Mouse (Mus musculus) embryo, embryonic 10.5 days (tissue): ENCODE data around the gene Chp1.
"Not testable (repeated sequence)": the region's sequence is repeated elsewhere in the genome, so short reads cannot be mapped to it uniquely, and the experiment has no call there.

Experiments used
- DNase-seq: peaks from one replicate; pipeline ENCODE4 v3.0.0-alpha.2; 2015; ENCODE audit warnings: low spot score

Gene Chp1

DNA sequence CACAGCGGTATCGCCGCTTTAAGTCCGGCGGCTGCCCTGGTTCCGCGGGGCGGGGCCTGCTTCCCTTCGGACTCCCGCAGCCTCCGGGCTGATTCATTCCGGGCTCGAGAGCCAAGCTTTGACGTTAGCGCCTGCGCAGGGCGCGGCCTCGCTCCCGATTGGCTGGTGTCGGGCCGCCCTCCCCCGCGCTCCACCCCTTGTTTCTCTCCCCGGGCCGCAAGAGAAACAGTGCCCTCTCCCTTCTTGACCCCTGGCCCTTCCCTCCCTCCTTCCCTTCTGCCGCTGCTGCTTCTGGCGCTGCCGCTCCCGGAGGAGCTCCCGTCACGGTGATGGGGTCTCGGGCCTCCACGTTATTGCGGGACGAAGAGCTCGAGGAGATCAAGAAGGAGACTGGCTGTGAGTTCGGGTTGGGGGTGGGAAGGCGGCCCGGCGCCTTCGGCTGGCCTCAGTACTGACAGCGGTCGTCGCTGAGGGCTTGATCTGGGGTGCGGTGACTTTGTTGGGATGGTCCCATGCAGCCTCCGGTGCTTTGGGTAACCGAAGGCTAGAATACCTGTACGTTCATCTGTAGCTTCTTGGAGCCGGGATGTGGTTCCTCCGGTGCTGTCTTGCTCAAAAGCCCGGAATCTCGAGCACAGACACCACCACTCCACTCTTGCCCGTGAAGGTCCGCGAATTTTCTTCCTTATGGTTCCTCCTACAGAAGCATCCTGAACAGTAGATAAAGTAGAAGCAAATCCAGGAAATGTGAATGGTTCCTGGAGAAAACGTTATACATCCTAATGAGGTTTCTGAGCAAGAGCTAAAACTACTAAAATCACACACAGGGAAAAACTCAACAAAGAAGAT lies at the start of gene Chp1, which contains the start of gene Exd1:
TSS of gene Chp1 (plus strand) at position 176 of the 849 bp plus-strand sequence.
TSS of gene Exd1 (minus strand) at position 106 of the 849 bp plus-strand sequence.
- DNase-seq, result peak; percentile 99

DNA sequence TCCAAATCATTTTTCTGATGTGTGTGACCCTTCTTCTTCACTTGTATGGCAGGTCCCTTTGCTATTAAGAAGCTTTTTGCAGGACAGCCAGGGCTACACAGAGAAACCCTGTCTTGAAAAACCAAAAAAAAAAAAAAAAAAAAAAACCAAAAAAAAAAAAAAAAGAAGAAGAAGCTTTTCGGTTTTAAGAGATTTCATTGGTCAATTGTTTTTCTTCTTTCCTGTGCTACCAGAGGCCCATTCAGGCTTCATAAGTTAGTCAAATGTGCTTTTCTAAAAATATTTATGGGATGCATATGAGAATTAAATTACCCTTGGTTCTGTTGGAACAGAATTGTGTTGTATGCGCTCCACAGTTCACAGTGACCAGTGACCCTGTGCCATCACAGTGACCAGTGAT lies 48.6 kb upstream of the Chp1 start:
- no peak for DNase-seq

DNA sequence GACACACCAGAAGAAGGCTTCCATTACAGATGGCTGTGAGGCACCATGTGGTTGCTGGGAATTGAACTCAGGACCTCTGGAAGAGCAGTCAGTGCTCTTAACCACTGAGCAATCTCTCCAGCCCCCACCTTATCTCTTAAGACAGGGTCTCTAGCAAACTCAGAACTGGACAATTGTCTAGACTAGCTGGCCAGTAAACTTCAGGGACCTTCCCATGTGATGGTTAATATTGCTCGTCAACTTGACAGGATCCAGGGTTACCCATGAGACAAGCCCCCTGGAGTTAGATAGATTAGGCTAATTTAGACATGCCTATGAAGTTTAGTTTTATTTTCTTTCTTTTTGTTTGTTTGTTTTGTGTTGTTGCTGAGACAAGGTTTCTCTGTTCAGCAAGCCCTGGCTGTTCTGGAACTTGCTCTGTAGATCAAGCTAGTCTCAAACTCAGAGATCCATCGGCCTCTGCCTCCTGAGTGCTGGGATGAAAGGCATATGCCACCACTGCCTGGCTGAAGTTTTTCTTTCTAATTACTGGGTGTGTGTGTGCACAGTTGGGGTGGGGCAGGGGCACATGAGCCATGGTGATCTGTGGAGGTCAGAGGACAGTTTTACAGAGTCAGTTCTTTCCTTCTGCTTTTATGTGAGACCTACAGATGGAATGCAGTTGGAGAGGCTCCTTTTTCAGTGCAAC lies 46.4 kb upstream of the Chp1 start:
- no peak for DNase-seq

DNA sequence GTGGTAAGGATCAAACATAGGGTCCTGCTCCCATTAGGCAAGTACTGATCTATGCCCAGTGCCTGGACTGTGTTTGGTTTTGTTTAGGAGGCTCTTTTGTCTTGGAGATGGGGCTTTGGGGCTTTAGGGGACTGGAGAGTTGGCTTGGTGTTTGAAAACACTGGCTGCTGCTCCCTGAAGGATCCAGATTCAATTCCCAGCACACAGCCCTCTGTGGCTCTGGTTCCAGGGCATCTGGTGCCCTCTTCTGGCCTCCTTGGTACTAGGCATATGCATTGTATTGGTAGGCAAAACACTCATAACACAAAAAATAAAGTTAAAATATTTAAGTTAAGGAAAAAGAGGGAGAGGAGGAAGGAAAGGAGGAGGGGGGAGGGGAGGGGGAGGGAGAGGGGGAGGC lies 40.4 kb upstream of the Chp1 start:
- DNase-seq, result no peak

DNA sequence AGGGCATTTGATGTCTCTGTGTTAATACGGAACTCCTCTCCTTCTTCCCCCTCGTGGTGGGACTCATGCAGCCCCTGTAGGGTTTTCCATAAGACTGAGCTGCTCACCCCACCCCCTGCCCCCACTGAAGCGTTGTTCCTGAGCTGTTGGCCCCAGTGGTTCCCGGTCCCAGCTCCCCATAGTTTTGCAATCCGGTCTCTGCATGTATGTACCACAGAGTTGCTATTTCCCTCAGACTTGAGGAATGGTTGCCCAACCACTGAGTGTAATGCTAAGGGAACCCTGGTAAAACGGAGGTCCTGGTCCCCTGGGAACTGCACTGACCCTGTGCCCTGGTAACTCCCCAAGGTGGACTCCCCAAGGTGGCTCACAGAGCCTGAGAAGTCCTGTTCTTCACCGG lies 39.0 kb upstream of the Chp1 start:
- not testable (repeated sequence) for DNase-seq

DNA sequence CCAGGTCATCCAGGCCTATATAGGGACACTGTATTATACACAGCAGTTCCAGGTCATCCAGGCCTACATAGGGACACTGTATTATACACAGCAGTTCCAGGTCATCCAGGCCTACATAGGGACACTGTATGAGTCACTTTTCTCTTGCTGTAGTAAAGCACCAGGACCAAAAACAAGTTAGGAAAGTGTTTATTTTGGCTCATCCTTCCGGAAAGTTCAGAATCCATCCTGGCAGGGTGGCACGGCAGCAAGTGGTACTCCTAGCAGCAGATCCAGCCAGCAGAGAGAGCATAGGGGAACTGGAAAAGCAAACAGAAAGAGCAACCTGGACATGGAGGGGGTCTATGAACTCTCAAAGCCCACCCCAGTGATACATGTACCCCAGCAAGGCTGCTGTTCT lies 36.6 kb upstream of the Chp1 start:
- no peak for DNase-seq

DNA sequence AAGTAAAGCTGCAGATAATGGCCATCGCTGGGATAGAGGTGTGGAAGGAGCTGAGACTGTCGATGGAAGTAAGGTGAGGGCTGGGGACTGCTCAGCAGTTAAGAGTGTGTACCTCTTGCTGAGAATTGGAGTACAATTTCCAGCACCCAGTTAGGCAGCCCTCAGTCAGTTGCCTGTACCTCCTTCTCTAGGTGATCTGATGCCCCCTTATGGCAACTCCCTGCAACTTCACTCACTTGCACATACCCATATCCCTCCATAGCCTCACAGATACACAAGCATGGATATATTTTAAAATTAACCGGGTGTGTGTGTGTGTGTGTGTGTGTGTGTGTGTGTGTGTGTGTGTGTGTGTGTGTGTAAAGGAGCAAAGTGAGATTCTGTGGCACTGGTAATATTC lies 35.2 kb upstream of the Chp1 start:
- DNase-seq, result peak; percentile 8

DNA sequence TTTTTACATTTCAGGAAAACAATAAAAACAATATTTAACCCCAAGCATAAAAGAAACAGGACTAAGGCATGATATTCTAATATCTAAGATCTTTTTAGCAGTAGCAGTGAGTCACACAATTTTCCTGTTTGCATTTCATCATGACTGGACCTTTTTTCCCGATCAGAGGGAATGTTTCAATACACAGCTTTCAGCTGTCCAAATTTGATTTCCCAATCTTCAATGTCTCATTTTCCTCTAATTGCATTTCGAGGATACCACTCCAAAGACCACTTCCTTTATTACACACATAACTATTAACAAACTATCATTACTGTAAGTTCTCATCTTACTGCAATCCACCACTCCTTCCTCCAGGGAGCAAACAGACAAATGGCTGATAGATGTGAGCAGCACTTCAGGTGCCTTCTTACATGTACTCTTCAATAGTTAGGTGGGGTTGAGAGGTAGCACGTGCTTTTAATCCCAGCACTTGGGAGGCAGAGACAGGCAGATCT lies 33.4 kb upstream of the Chp1 start:
- DNase-seq, result no peak

DNA sequence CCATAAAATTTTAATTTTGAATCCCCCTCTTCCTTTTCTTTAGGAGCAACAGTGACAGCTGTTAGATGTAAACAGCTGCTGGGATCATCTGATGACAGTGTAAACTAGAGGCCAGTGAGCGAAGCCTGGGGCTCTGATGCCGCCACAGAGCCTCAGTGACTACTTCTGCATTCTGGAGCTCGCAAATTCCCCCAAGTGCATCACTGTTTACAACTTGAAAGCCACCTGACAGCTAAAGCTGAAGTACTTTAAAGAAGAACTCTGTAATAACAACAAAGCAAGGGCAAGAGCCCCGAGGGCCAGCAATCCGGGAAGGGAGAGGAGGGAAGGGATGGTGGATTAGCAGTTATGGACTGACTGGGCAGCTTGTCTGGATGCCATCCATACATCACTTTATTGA lies 30.7 kb upstream of the Chp1 start:
- DNase-seq, result no peak

DNA sequence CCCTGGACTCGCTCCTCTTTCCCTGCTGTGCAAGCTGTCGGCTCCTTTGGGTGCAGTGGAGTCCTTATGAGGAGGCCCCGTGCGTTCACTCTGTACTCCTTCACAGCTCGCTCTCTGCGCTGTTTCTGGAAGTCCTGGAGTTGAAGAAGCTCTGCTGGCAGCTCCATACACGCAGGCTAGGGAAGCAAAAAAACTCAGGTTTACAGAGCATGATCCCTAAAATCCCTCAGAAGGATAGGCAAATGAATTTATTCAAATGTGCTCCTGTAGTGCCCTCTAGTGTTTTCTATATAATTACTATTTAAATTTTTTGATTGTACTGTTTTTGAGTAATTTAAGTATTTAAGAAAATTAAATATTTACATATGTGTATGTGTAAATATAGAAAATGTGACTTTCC lies 26.9 kb upstream of the Chp1 start:
- no peak for DNase-seq

DNA sequence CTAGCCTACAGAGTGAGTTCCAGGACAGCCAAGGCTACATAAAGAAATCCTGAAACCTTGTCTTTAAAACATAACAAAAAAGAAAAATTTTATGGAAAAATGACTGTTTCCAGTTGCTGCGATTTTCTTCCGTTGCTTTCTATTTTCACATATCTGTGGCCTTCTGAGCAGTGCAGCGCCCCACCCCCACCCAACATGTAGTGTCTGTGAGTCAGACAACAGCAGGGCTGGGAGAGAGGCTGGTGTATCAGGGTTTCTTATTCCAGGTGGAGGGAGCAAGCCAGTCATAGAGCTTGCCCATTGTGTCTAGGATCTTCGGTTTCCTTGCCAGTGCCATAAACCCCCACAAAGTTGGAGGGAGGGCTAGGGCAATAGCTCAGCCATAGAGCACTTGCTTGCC lies 23.7 kb upstream of the Chp1 start:
- DNase-seq, result no peak

DNA sequence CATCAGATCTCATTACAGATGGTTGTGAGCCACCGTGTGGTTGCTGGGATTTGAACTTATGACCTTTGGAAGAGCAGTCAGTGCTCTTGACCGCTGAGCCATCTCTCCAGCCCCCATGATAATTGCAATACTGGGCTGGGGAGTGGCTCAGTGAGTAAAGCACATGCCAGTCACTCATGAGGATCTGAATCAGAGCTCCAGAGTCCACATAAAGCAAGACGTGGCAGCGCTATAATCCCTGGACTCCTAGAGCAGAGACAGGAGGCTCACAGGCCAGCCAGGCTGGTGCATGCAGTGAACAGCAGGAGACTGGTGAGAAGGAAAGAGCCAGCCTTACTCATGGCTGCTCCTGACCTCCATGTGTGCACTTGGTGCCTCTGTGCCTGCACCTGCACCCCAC lies 22.1 kb upstream of the Chp1 start:
- no peak for DNase-seq

DNA sequence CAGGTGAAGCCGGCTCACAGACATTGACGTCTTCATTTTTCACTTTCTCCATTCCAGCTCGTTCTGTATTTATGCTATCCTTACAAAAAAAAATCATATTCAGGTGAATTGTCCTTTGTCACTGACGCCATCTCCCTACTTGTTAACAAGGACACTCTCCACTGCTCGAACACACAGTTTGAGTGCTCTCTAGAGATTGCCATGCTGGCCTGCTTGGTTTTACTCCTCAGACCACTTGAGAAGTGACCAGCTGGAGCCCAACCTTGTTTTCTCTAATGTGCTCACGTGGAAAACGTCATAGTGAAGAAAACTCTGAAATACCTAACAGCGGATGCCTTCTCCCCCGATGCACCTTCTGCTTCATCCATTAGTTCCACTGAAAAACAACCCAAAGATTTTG lies 8.7 kb upstream of the Chp1 start:
- no peak for DNase-seq

DNA sequence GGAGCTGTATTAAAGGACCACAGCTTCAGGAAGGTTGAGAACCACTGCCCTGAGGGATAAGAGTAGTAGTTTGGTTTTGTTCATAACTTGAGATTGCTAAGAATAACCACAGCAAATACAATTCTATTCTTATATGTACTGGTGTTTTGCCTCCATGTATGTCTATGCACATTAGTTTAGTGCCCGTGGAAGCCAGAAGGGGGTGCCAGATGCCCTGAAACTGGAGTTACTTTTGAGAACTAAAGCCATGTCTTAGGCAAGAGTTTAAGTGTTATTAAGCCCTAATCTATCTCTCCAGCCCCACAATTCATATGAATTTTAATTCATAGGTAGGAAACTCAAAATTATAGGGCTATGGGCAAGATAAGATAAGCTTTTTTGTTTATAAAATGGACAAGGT lies 5.4 kb upstream of the Chp1 start:
- DNase-seq, result peak; percentile 77

DNA sequence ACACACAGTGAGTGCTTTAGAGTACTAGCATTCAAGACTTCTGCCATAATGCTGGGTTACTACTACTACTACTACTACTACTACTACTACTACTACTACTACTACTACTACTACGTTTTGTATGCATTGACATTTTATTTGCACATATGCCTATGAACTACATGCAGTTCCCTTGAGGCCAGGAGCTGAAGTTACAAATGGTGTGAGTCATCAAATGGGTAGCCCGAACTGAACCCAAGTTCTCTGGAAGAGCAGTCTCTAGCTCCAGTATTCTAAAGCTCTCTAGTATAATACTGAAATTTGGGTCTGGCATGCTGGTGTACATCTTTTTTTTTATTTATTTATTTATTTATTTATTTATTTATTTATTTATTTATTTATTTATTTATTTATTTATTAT lies 3.8 kb upstream of the Chp1 start:
- no peak for DNase-seq

DNA sequence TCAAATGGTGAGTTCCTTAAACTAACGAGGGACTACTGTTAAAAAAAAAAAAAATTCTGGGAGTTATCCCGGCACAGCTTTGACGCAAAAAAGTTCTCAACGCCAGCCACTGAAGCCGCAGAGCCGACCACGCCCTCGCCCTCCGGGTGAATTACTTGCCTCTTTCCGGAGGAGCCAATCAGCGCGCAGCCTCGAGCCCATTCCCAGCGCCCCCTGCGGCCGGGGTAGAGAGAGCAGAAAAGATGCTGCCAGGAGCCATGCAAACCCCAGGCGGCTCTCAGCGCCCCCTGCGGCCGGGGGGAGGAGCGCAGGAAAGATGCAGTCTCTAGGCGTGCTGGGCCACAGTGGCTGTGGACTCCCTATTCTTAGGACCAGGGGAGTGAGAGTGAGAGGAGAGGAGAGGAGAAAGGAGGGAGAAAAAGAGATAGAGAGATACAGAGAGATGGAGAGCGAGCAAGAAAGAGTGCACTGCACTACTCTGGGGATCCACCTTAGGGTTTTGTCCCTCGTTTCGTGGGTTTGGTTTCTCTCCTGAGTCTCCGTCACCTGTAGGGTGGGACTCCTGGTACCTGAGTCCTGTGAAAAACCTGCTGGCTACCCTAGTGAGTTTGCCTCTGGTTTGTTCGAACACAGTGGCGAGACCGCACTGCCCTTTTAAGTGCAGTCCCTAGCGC lies 512 bp upstream of the Chp1 start:
- peak; percentile 90 for DNase-seq

DNA sequence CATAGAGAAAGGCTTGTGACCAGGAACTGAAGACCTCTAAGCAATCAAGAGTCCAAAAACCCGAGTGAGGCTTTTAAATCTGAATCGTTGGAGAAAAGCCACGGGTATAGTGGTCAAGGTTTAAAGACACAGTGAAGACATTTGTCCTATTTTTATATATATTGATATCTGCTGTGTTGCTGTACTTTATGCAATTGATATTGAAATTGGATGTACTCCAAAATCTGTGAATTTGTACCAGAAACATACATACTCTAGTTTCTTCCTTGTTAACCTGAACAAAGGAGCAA lies 819 bp downstream of the Chp1 start:
- no peak for DNase-seq

DNA sequence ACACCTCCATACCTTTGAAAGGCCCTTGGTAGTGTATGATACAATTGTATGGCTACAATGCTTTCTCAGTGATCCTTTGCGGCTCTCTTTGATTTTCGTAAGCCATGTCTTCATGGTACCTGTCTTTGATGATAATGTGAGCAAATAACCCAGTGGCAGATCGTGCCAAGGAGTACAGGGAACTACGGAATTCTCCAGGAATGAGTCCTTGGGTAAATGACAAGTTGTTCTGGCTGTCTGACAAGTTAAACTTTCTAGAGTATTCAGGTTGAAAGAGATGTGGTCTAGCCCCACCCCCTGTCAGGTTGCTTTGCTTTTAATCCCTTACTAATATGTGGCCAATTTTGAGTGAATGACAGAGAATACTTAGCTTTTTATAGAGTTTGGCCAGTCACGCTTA lies 1.2 kb downstream of the Chp1 start:
- no peak for DNase-seq

DNA sequence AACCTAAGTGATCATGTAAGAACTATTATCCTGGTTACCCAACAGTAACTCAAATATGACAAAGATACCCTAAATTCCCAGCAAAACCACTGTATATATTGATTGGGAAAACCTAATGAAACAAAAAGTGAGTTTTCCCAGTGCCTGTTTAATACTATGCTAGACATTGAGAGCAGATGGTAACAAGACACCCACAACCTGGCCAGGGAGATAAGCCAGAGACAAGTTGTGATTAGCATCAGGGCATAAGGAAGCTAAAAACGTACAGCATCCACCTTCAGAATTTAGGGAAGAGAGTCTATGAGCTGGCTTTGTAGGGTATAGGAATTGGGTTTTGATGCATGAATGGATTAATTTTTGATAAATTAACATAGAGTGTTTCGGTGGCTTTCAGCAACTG lies 2.2 kb downstream of the Chp1 start:
- DNase-seq, result peak; percentile 5

DNA sequence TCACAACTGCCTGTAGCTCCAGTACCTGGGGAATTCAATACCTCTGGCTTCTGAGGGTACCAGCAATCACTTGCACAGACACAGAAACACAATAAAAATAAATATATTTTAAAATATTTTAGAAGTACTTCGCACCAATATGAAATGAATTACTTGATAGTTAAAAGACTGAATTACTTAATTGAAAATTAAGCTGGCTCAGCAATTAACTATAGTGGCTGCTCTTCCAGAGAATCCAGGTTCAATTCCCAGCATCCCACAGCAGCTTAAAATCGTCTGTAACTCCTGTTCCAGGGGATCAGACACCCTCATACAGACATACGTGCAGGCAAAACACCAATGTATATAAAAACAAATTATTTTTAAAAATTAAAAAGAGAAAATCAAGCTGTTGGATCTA lies 10.5 kb downstream of the Chp1 start:
- DNase-seq, result no peak

DNA sequence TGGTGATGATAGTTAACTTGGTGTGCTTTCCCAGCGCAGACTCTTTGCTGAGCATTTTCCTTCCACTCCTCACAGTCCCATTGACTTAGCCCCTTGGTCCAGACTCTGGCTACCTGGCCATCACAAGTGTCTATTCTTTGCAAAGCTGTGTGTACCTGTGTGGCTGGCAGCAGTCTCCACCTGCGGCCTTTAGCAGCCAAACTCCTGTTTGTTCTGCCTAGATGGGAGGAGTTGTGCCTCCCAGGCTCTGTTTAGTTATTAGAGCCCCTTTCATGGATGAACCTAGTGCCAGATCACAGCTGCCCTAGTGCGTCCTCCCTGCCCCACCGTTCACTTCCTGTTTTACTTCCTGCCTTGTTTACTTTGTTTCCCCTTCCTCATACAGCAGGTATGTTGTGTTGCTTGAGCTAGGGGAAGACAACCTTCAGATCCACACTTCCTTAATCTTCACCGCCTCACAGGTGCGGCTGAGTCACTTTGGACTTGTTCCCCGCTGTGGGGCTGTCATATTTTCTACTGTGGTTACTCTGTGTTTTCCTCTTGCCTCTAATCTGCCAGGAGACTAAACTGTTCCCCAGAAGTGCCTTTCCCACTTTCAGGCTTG lies 11.3 kb downstream of the Chp1 start:
- no peak for DNase-seq

DNA sequence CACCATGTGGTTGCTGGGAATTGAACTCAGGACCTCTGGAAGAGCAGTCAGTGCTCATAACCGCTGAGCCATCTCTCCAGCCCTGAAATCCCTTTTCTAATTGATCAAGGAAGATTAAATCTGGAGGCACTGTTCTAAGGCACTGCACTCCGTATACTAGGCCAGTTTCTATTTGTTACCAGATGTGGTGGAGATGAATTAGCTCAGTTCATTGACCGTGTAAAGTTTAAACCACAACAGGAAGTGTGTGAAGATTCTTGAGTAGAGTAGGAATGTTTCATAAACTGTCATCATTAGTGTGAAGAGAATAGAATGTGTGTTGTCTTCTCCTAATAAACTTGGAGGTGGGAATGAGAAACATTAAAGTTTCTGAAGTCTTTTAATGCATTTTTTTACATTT lies 14.3 kb downstream of the Chp1 start:
- no peak for DNase-seq

DNA sequence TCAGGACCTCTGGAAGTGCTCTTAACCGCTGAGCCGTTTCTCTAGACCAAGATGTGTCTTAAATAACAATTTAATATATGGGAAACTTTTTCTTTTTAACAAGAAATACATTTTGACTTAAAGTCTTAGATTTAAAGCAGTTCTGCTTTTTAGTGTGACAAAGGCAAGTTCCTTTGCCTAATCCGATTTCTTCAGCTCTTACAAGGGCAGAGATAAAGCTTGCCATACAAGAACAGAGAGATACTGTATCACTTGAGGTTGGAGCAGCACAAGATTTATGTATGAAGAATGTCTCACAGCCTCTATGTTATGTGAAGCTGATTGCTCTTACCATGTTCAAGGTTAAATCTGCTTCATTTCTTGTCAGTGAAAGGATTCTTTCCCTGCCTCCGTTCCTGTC lies 17.8 kb downstream of the Chp1 start:
- no peak for DNase-seq
